Mouse (Mus musculus) MEL (cell line): ENCODE results near the gene Zfp655. TPM values are rescaled to one million over a fixed set of nuclear protein-coding genes. Genes with fewer than 3 reads are reported as not detected.

Experiments
- DNase-seq: peaks from one replicate; pipeline ENCODE4 v3.0.0; 2011; ENCODE audit warnings: low read depth, low spot score
- H3K27ac ChIP-seq: 2 replicates; pipeline ENCODE4 v1.5.1; 2012; ENCODE audit warnings: low read depth, mild to moderate bottlenecking, control low read depth, low read length, moderate library complexity; ENCODE audit not compliant: control insufficient read depth
- H3K27me3 ChIP-seq, 2 experiments: fragments of 150-350 bp in 1 of 2; sonication (generic) in 1 of 2; 2 replicates each; pipeline ENCODE4 v1.6.1; 2012; ENCODE audit warnings: low read length in 2 of 2, mild to moderate bottlenecking in 2 of 2, improper control_type of control experiment in 1 of 2, moderate library complexity in 1 of 2; ENCODE audit not compliant: insufficient read depth in 2 of 2, control insufficient read depth in 1 of 2
- H3K36me3 ChIP-seq, 2 experiments: 2 replicates each; pipeline ENCODE4 v1.6.1; 2012 to 2014; ENCODE audit warnings: low read length in 2 of 2, improper control_type of control experiment in 1 of 2, inconsistent platforms in 1 of 2, mild to moderate bottlenecking in 1 of 2; ENCODE audit not compliant: insufficient read depth in 2 of 2, control insufficient read depth in 1 of 2
- H3K4me1 ChIP-seq, 2 experiments: fragments of 150-350 bp in 1 of 2; sonication (generic) in 1 of 2; 2 replicates each; pipeline ENCODE4 v1.6.1; 2012; ENCODE audit warnings: low read length in 2 of 2, improper control_type of control experiment in 1 of 2, mild to moderate bottlenecking in 1 of 2; ENCODE audit not compliant: insufficient read depth in 2 of 2, control insufficient read depth in 1 of 2
- H3K4me3 ChIP-seq, 2 experiments: fragments of 150-350 bp in 1 of 2; sonication (generic) in 1 of 2; 2 replicates each; pipeline ENCODE4 v1.5.1; 2012; ENCODE audit warnings: low read depth in 2 of 2, low read length in 2 of 2, mild to moderate bottlenecking in 2 of 2, moderate library complexity in 2 of 2, control low read depth in 1 of 2, improper control_type of control experiment in 1 of 2; ENCODE audit not compliant: control insufficient read depth in 1 of 2, insufficient read depth in 1 of 2
- H3K79me2 ChIP-seq: 2 replicates; pipeline ENCODE4 v1.6.1; 2012; ENCODE audit warnings: mild to moderate bottlenecking, low read length, moderate library complexity; ENCODE audit not compliant: control insufficient read depth, poor library complexity, insufficient read depth
- H3K9ac ChIP-seq: 2 replicates; pipeline ENCODE4 v1.6.1; 2012; ENCODE audit warnings: low read depth, mild to moderate bottlenecking, control low read depth, low read length, moderate library complexity; ENCODE audit not compliant: control insufficient read depth, poor library complexity, severe bottlenecking
- H3K9me3 ChIP-seq: fragments of 150-350 bp; sonication (generic); replicated peaks from 2 replicates; pipeline ENCODE4 v1.6.1; 2012; ENCODE audit warnings: mild to moderate bottlenecking, low read length, improper control_type of control experiment, moderate library complexity; ENCODE audit not compliant: insufficient read depth
- CHD2 ChIP-seq: IDR thresholded peaks from 2 replicates; pipeline ENCODE4 v1.6.1; 2011; ENCODE audit warnings: low read length, improper control_type of control experiment
- E2F4 ChIP-seq: IDR thresholded peaks from 2 replicates; pipeline ENCODE4 v1.6.1; 2011; ENCODE audit warnings: low read depth, low read length, improper control_type of control experiment, borderline replicate concordance
- ELF1 ChIP-seq: IDR thresholded peaks from 2 replicates; pipeline ENCODE4 v1.6.1; 2014; ENCODE audit warnings: low read depth, mild to moderate bottlenecking, inconsistent platforms, low read length, improper control_type of control experiment, moderate library complexity
- EP300 ChIP-seq, 2 experiments: IDR thresholded peaks; 2 replicates each; pipeline ENCODE4 v1.6.1; 2011; ENCODE audit warnings: improper control_type of control experiment in 2 of 2, low read length in 2 of 2, low read depth in 1 of 2, mild to moderate bottlenecking in 1 of 2
- GABPA ChIP-seq: IDR thresholded peaks from 2 replicates; pipeline ENCODE4 v1.6.1; 2012; ENCODE audit warnings: low read depth, mild to moderate bottlenecking, inconsistent platforms, low read length, improper control_type of control experiment, moderate library complexity
- JUND ChIP-seq: IDR thresholded peaks from 2 replicates; pipeline ENCODE4 v1.6.1; 2011; ENCODE audit warnings: low read depth, mild to moderate bottlenecking, improper control_type of control experiment, low read length
- MAFK ChIP-seq: IDR thresholded peaks from 2 replicates; pipeline ENCODE4 v1.6.1; 2011; ENCODE audit warnings: low read depth, mild to moderate bottlenecking, low read length, improper control_type of control experiment, borderline replicate concordance
- MAZ ChIP-seq: IDR thresholded peaks from 2 replicates; pipeline ENCODE4 v1.6.1; 2012; ENCODE audit warnings: low read depth, mild to moderate bottlenecking, inconsistent platforms, low read length, improper control_type of control experiment
- MEF2A ChIP-seq: IDR thresholded peaks from 2 replicates; pipeline ENCODE4 v1.6.1; 2014; ENCODE audit warnings: low read depth, mild to moderate bottlenecking, inconsistent platforms, low read length, improper control_type of control experiment; ENCODE audit not compliant: poor library complexity, insufficient replicate concordance, severe bottlenecking; ENCODE audit errors: extremely low read depth
- MYB ChIP-seq: IDR thresholded peaks from 2 replicates; pipeline ENCODE4 v1.6.1; 2011; ENCODE audit warnings: mild to moderate bottlenecking, low read depth, low read length, improper control_type of control experiment
- MYC ChIP-seq: IDR thresholded peaks from 2 replicates; pipeline ENCODE4 v1.6.1; 2011; ENCODE audit warnings: low read depth, mild to moderate bottlenecking, low read length, improper control_type of control experiment, moderate library complexity
- NRF1 ChIP-seq: IDR thresholded peaks from 2 replicates; pipeline ENCODE4 v1.6.1; 2014; ENCODE audit warnings: low read depth, mild to moderate bottlenecking, inconsistent platforms, low read length, improper control_type of control experiment, moderate library complexity; ENCODE audit not compliant: poor library complexity, insufficient read depth, severe bottlenecking
- POLR2AphosphoS2 ChIP-seq: IDR thresholded peaks from 2 replicates; pipeline ENCODE4 v1.6.1; 2011; ENCODE audit warnings: low read length, improper control_type of control experiment
- POLR2AphosphoS5 ChIP-seq: IDR thresholded peaks from 2 replicates; pipeline ENCODE4 v1.6.1; 2012; ENCODE audit warnings: low read depth, borderline replicate concordance, mild to moderate bottlenecking, inconsistent platforms, low read length, moderate library complexity, mixed read lengths
- RAD21 ChIP-seq: IDR thresholded peaks from 2 replicates; pipeline ENCODE4 v1.6.1; 2011; ENCODE audit warnings: mild to moderate bottlenecking, low read depth, low read length, improper control_type of control experiment
- SIN3A ChIP-seq: IDR thresholded peaks from 2 replicates; pipeline ENCODE4 v1.6.1; 2012; ENCODE audit warnings: low read length, improper control_type of control experiment, inconsistent platforms
- TAL1 ChIP-seq: IDR thresholded peaks from 2 replicates; pipeline ENCODE4 v1.6.1; 2012; ENCODE audit warnings: mild to moderate bottlenecking, inconsistent platforms, low read length, moderate library complexity, mixed read lengths
- TCF12 ChIP-seq: IDR thresholded peaks from 2 replicates; pipeline ENCODE4 v1.6.1; 2014; ENCODE audit warnings: low read depth, mild to moderate bottlenecking, inconsistent platforms, low read length, improper control_type of control experiment, moderate library complexity
- UBTF ChIP-seq: IDR thresholded peaks from 2 replicates; pipeline ENCODE4 v1.6.1; 2012; ENCODE audit warnings: low read depth, mild to moderate bottlenecking, inconsistent platforms, low read length, improper control_type of control experiment, moderate library complexity, borderline replicate concordance; ENCODE audit not compliant: insufficient read depth
- ZC3H11A ChIP-seq: IDR thresholded peaks from 2 replicates; pipeline ENCODE4 v1.6.1; 2012; ENCODE audit warnings: low read depth, mild to moderate bottlenecking, inconsistent platforms, low read length, improper control_type of control experiment
- ZNF384 ChIP-seq: IDR thresholded peaks from 2 replicates; pipeline ENCODE4 v1.6.1; 2012; ENCODE audit warnings: low read depth, mild to moderate bottlenecking, inconsistent platforms, low read length, improper control_type of control experiment
- polyA plus RNA-seq, 2 experiments: library from polyadenylated mRNA; stranded (reverse) in 1 of 2; unstranded in 1 of 2; fragments of >175 nt in 1 of 2; fragments of >200 nt in 1 of 2; gene quantifications; 2 replicates each; pipeline versions ENCODE4 v1.2.1 to v1.2.4; 2012; ENCODE audit warnings: low replicate concordance in 2 of 2, low read depth in 1 of 2; ENCODE audit not compliant: insufficient read length in 2 of 2, insufficient read depth in 1 of 2, missing spikeins in 1 of 2
- total RNA-seq: library from RNA; depleted of rRNA; stranded (reverse); fragments of 300-350 nt; gene quantifications from 2 replicates; pipeline ENCODE4 v1.2.3, GENCODE M21; 2012

Gene Zfp655
- total and polyA plus RNA-seq, 3 experiments: 25.2 to 35.3 (median 26.9) TPM

GRCm38 (mm10) chr5:145211340-145211739 lies 20.2 kb upstream of the Zfp655 start:
- H3K27ac ChIP-seq: no peak overlapping the region
- H3K4me1 ChIP-seq: peaks cover 0 to 10% of the 10 kb centered on the region in 2 experiments; a peak in 3 of 4 replicates
- TF ChIP-seq ZNF384 (no peak), POLR2AphosphoS2 (no peak), MYC (no peak), MAFK (no peak), UBTF (no peak), TCF12 (no peak), CHD2 (no peak), EP300 (IDR thresholded peaks at IDR 0.05; ENCODE audit: low read depth in 1 of 2, low read length in 2 of 2) (no peak), MYB (no peak), TAL1 (no peak), POLR2AphosphoS5 (no peak), ZC3H11A (no peak), GABPA (no peak), JUND (no peak), SIN3A (no peak), MAZ (no peak)
- TF ChIP-seq, all 39 proteins: peak for 0
- H3K4me3 ChIP-seq: no peak overlapping the region
- no peaks in the 10 kb centered on the region for H3K27me3 ChIP-seq
- no peak overlapping the region for H3K9ac ChIP-seq
- peaks cover 0 to 14% of the 10 kb centered on the region in 2 experiments; a peak in 3 of 4 replicates for H3K36me3 ChIP-seq
- DNase-seq: no peak
- peaks cover 6% of the 10 kb centered on the region; the same call in 1 of the 2 replicates for H3K79me2 ChIP-seq
- H3K9me3 ChIP-seq: no peaks in the 10 kb centered on the region

DNA sequence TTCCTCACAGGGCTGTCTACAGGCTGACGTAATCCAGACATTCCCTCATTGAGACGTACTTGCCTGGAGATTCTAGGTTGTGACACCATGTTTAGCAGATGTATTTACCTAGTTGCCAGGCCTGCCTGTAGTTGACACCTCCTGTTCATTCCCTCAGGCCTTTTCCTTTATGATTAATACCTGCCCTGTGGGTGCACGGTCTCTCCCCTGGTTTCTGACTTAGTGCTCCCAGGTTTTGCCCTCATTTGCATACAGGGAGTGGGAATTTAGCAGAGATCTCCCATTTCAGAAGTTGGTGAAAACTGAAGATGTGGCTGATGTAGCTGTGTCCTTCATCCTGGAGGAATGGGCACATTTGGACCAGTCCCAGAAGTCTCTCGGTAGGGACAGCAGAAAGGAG lies 19.3 kb upstream of the Zfp655 start:
- H3K36me3 ChIP-seq: peaks cover 0 to 11% of the 10 kb centered on the region in 2 experiments; a peak in 3 of 4 replicates
- TF ChIP-seq MAFK (no peak), E2F4 (no peak), RAD21 (no peak), SIN3A (no peak), ELF1 (no peak), NRF1 (no peak), MEF2A (no peak)

More for the DNA sequence above, 19.3 kb upstream of the Zfp655 start:
- DNase-seq: no peak
- Histone ChIP-seq H3K4me1 (peaks cover 0 to 10% of the 10 kb centered on the region in 2 experiments; a peak in 3 of 4 replicates), H3K27ac (no peak overlapping the region), H3K9ac (no peak overlapping the region), H3K4me3 (no peak overlapping the region), H3K9me3 (no peaks in the 10 kb centered on the region), H3K79me2 (peaks cover 3% of the 10 kb centered on the region; the same call in 1 of the 2 replicates), H3K27me3 (no peaks in the 10 kb centered on the region)
